Mouse (Mus musculus): ENCODE measurements around the gene Micall2. TPM values are rescaled to one million over a fixed set of nuclear protein-coding genes. Genes with fewer than 3 reads are reported as not detected.

The Micall2 gene
- polyA plus RNA-seq (2014; fragmentation: Nextera tagmentation; extraction: Ambion mirVana), result 5.4 and 6.7 TPM in 2 replicates

- Histone ChIP-seq H3K27ac (ENCODE audit: low read depth, low read length) (no peak within 1 kb of the TSS), H3K9me3 (ENCODE audit: control insufficient read depth, low read length) (no peaks in the 10 kb centered on the region), H3K4me1 (replicated peaks; ENCODE audit: control insufficient read depth, insufficient read depth, low read length) (peaks cover 13% of the 10 kb centered on the region; the same call in 1 of the 2 replicates), H3K9ac (ENCODE audit: low read length) (peak within 1 kb of the TSS; percentile 61), H3K4me2 (ENCODE audit: low read depth, low read length, severe bottlenecking) (peak within 1 kb of the TSS; percentile 88), H3K4me3 (ENCODE audit: low read depth, low read length) (peak within 1 kb of the TSS; percentile 45), H3K27me3 (ENCODE audit: control insufficient read depth, insufficient read depth, low read length) (peaks cover 2% of the 10 kb centered on the region; the same call in 1 of the 2 replicates), H3K36me3 (ENCODE audit: control insufficient read depth, insufficient read depth, low read length) (no peaks in the 10 kb centered on the region)
- WGBS, result 5% methylated on average over 48 of the region's 50 CpGs
- peak; percentile 98 for DNase-seq (ENCODE audit: low spot score)
- peak; percentile 96 for ATAC-seq (replicated peaks; ENCODE audit: low FRiP score)
Observed at GRCm38 (mm10) chr5:139735677-139736503, at the start of gene Micall2. TSS of gene Micall2 (minus strand) at chr5:139736336.

DNA sequence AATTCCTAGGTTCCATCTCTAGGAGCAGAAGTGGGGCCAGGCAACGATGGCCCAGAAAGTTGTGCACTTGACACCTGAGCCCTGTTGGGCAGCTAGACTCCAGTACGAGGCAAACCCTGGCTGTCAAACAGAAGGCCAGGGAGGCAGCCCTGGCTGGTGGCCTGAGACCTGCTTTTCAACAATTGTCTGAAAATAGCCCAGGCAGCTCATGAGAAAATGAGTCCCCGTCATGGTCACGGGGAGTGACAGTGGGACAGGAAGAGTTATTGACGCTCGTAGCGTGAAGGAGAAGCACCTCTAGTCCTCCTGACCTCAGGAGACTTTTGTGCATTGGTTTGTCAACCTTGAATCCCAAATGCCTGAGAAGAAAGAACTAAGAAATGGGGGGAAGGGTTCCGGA lies 45.3 kb upstream of the Micall2 start:
- no peak overlapping the region for H3K4me3 ChIP-seq (ENCODE audit: low read depth, low read length)
- WGBS, result 86% methylated on average over 8 of the region's 8 CpGs
- H3K4me1 ChIP-seq (replicated peaks; ENCODE audit: control insufficient read depth, insufficient read depth, low read length), result no peaks in the 10 kb centered on the region
- no peak for ATAC-seq (replicated peaks; ENCODE audit: low FRiP score)
- H3K27me3 ChIP-seq (ENCODE audit: control insufficient read depth, insufficient read depth, low read length), result no peaks in the 10 kb centered on the region
- no peak for DNase-seq (ENCODE audit: low spot score)
- no peak overlapping the region for H3K4me2 ChIP-seq (ENCODE audit: low read depth, low read length, severe bottlenecking)
- H3K27ac ChIP-seq (ENCODE audit: low read depth, low read length), result no peak overlapping the region
- H3K36me3 ChIP-seq (ENCODE audit: control insufficient read depth, insufficient read depth, low read length), result no peaks in the 10 kb centered on the region
- H3K9ac ChIP-seq (ENCODE audit: low read length), result no peak overlapping the region
- no peaks in the 10 kb centered on the region for H3K9me3 ChIP-seq (ENCODE audit: control insufficient read depth, low read length)

- ATAC-seq (replicated peaks; ENCODE audit: low FRiP score) (no peak), DNase-seq (ENCODE audit: low spot score) (no peak)
- 81% methylated on average over 5 of the region's 5 CpGs for WGBS
Observed at GRCm38 (mm10) chr5:139776966-139777365, 40.8 kb upstream of the Micall2 start.

DNA sequence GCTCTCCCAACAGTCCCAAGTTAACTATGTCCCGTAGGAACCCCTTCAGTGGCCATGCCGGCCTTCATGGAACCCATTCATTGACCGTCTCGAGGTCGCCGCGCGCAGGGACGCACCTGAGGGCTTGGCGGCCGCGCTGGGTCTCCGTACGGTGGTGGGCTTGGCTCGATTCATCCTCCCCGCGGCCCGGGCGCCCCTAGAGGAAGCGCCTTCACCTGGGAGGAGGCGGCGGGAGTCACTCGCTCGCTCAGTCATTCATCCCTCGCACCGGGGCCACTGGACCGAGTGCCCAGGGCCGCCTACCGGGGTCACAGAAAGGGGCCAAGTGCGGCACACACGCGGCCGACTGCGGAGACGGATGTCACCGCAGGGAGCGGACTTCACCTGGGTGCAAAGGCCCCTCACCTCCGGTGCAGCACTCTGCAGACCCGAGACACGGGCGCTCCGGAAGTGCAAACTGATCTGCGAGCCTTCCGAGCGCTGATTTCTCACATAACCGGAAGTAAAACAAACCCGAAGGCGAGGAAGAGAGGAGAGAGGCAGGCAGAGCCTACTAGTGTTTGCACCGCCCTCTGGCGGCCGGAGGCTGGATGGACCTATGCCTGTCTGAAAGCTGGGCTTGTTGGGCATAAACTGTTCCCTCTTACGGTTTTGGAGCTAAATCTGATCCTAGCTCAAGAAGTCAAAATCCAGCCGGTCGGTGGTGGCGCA lies 39.2 kb upstream of the Micall2 start, which contains the start of gene Ints1:
TSS of gene Ints1 (minus strand) at position 459 of the 711 bp plus-strand sequence.
- H3K9me3 ChIP-seq (ENCODE audit: control insufficient read depth, low read length), result no peaks in the 10 kb centered on the region
- H3K9ac ChIP-seq (ENCODE audit: low read length), result peak within 1 kb of the TSS; percentile 70
- H3K4me3 ChIP-seq (ENCODE audit: low read depth, low read length), result peak within 1 kb of the TSS; percentile 98
- peak within 1 kb of the TSS; percentile 94 for H3K4me2 ChIP-seq (ENCODE audit: low read depth, low read length, severe bottlenecking)
- peaks cover 2% of the 10 kb centered on the region; the same call in 1 of the 2 replicates for H3K4me1 ChIP-seq (replicated peaks; ENCODE audit: control insufficient read depth, insufficient read depth, low read length)
- under 1% methylated on average over 51 of the region's 55 CpGs for WGBS
- H3K27me3 ChIP-seq (ENCODE audit: control insufficient read depth, insufficient read depth, low read length), result no peaks in the 10 kb centered on the region
- peak; percentile 91 for ATAC-seq (replicated peaks; ENCODE audit: low FRiP score)
- H3K27ac ChIP-seq (ENCODE audit: low read depth, low read length), result no peak within 1 kb of the TSS
- no peaks in the 10 kb centered on the region; the same call in none of the 2 replicates for H3K36me3 ChIP-seq (ENCODE audit: control insufficient read depth, insufficient read depth, low read length)
- DNase-seq (ENCODE audit: low spot score), result peak; percentile 96

More at GRCm38 (mm10) chr5:139776966-139777365, 40.8 kb upstream of the Micall2 start:
- H3K4me1 ChIP-seq (replicated peaks; ENCODE audit: control insufficient read depth, insufficient read depth, low read length), result peaks cover 2% of the 10 kb centered on the region; the same call in 1 of the 2 replicates
- H3K4me3 ChIP-seq (ENCODE audit: low read depth, low read length), result no peak overlapping the region
- no peak overlapping the region for H3K27ac ChIP-seq (ENCODE audit: low read depth, low read length)
- no peaks in the 10 kb centered on the region for H3K9me3 ChIP-seq (ENCODE audit: control insufficient read depth, low read length)
- H3K36me3 ChIP-seq (ENCODE audit: control insufficient read depth, insufficient read depth, low read length), result no peaks in the 10 kb centered on the region; the same call in 1 of the 2 replicates
- no peaks in the 10 kb centered on the region for H3K27me3 ChIP-seq (ENCODE audit: control insufficient read depth, insufficient read depth, low read length)
- no peak overlapping the region for H3K9ac ChIP-seq (ENCODE audit: low read length)
- no peak overlapping the region for H3K4me2 ChIP-seq (ENCODE audit: low read depth, low read length, severe bottlenecking)

DNA sequence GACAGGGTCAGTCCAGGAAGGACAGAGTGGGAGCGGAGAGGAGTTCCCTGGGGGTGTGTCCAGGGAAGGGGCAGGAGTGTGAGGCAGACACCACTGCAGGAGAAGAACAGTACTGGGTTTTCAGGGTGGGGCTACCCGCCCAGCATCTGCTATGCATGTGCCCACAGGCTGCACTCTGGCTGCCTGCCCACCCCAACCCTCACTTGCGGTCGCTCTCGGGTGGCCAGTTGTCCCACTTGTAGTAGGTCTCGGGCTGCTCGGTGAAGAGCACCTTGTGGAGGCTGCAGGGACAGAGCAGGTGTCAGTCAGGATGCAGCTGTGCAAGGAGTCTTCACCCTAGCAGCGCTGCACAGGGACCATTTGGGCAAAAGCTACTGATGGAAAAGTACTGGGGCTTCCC lies 32.1 kb upstream of the Micall2 start:
- 98% methylated on average over 8 of the region's 8 CpGs for WGBS
- DNase-seq (ENCODE audit: low spot score), result no peak
- ATAC-seq (replicated peaks; ENCODE audit: low FRiP score), result no peak
- no peak overlapping the region for H3K9ac ChIP-seq (ENCODE audit: low read length)
- peaks cover 3% of the 10 kb centered on the region for H3K36me3 ChIP-seq (ENCODE audit: control insufficient read depth, insufficient read depth, low read length)
- no peaks in the 10 kb centered on the region for H3K9me3 ChIP-seq (ENCODE audit: control insufficient read depth, low read length)
- no peak overlapping the region for H3K4me3 ChIP-seq (ENCODE audit: low read depth, low read length)
- H3K27ac ChIP-seq (ENCODE audit: low read depth, low read length), result no peak overlapping the region
- no peak overlapping the region for H3K4me2 ChIP-seq (ENCODE audit: low read depth, low read length, severe bottlenecking)
- H3K27me3 ChIP-seq (ENCODE audit: control insufficient read depth, insufficient read depth, low read length), result no peaks in the 10 kb centered on the region
- H3K4me1 ChIP-seq (replicated peaks; ENCODE audit: control insufficient read depth, insufficient read depth, low read length), result no peaks in the 10 kb centered on the region

GRCm38 (mm10) chr5:139764296-139764695 lies 28.2 kb upstream of the Micall2 start:
- Histone ChIP-seq H3K4me2 (ENCODE audit: low read depth, low read length, severe bottlenecking) (no peak overlapping the region), H3K4me3 (ENCODE audit: low read depth, low read length) (no peak overlapping the region), H3K9me3 (ENCODE audit: control insufficient read depth, low read length) (no peaks in the 10 kb centered on the region), H3K36me3 (ENCODE audit: control insufficient read depth, insufficient read depth, low read length) (peaks cover 15% of the 10 kb centered on the region), H3K27me3 (ENCODE audit: control insufficient read depth, insufficient read depth, low read length) (no peaks in the 10 kb centered on the region), H3K9ac (ENCODE audit: low read length) (no peak overlapping the region), H3K4me1 (replicated peaks; ENCODE audit: control insufficient read depth, insufficient read depth, low read length) (no peaks in the 10 kb centered on the region), H3K27ac (ENCODE audit: low read depth, low read length) (no peak overlapping the region)
- 74% methylated on average over 11 of the region's 11 CpGs for WGBS
- no peak for ATAC-seq (replicated peaks; ENCODE audit: low FRiP score)
- DNase-seq (ENCODE audit: low spot score), result peak; percentile 72

DNA sequence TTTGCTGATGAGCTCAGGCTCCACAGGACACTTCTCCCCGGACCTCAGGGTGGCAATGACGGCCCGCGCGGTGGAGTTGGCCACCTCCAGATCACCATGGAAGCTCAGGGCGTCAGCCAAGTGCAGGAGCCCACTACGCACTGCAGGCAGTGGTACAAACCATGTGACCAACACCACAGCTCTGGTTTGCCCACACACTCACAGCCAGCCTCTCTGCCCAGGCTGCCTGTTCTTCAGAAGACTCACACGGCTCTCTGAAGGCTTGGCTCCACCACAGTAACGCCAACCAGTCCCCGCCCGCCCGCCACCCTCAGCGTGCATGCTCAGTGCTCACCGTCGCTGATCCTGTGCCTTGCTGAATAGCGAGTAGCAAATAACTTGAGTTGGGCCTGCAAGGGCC lies 22.0 kb upstream of the Micall2 start:
- peaks cover 14% of the 10 kb centered on the region for H3K36me3 ChIP-seq (ENCODE audit: control insufficient read depth, insufficient read depth, low read length)
- no peaks in the 10 kb centered on the region for H3K9me3 ChIP-seq (ENCODE audit: control insufficient read depth, low read length)
- 91% methylated on average over 16 of the region's 16 CpGs for WGBS

GRCm38 (mm10) chr5:139756586-139756985 lies 20.4 kb upstream of the Micall2 start:
- peaks cover 8% of the 10 kb centered on the region for H3K36me3 ChIP-seq (ENCODE audit: control insufficient read depth, insufficient read depth, low read length)
- H3K27ac ChIP-seq (ENCODE audit: low read depth, low read length), result no peak overlapping the region
- 88% methylated on average over 2 of the region's 2 CpGs for WGBS
- no peak overlapping the region for H3K4me3 ChIP-seq (ENCODE audit: low read depth, low read length)
- DNase-seq (ENCODE audit: low spot score) (no peak), ATAC-seq (replicated peaks; ENCODE audit: low FRiP score) (no peak)
- no peak overlapping the region for H3K4me2 ChIP-seq (ENCODE audit: low read depth, low read length, severe bottlenecking)
- no peak overlapping the region for H3K9ac ChIP-seq (ENCODE audit: low read length)
- H3K9me3 ChIP-seq (ENCODE audit: control insufficient read depth, low read length), result no peaks in the 10 kb centered on the region
- H3K4me1 ChIP-seq (replicated peaks; ENCODE audit: control insufficient read depth, insufficient read depth, low read length), result no peaks in the 10 kb centered on the region
- H3K27me3 ChIP-seq (ENCODE audit: control insufficient read depth, insufficient read depth, low read length), result no peaks in the 10 kb centered on the region

More for the DNA sequence above, 22.0 kb upstream of the Micall2 start:
- H3K4me3 ChIP-seq (ENCODE audit: low read depth, low read length), result no peak overlapping the region
- H3K4me2 ChIP-seq (ENCODE audit: low read depth, low read length, severe bottlenecking), result no peak overlapping the region
- H3K27me3 ChIP-seq (ENCODE audit: control insufficient read depth, insufficient read depth, low read length), result no peaks in the 10 kb centered on the region
- H3K4me1 ChIP-seq (replicated peaks; ENCODE audit: control insufficient read depth, insufficient read depth, low read length), result no peaks in the 10 kb centered on the region
- DNase-seq (ENCODE audit: low spot score), result no peak
- no peak overlapping the region for H3K27ac ChIP-seq (ENCODE audit: low read depth, low read length)
- no peak overlapping the region for H3K9ac ChIP-seq (ENCODE audit: low read length)
- no peak for ATAC-seq (replicated peaks; ENCODE audit: low FRiP score)

Data from forebrain, embryonic 11.5 days (tissue).